ENCODE assay signal across 24 mouse cellular contexts in genomic region chr16:93877612-93878380, GRCm38 (mm10). TPM values are rescaled to one million over a fixed set of nuclear protein-coding genes. Genes with fewer than 3 reads are reported as not detected.
DNase-seq lines count a peak whose midpoint lies in the region; ATAC-seq and TF ChIP-seq lines count a peak whose summit lies in the region.
"Had no signal": no experiment of that assay in that cellular context is flagged by ENCODE, and none has a peak within 500 bp of the region (broad histone marks: within the 10 kb centered on the region; RNA-seq: fewer than 3 reads in every experiment).

No protein-coding gene starts in this region.

- no peak for TF ChIP-seq CTCF in ES-Bruce4 (IDR thresholded peaks at IDR 0.05; ENCODE audit: low read depth, low read length)

- ATAC-seq in heart, embryonic 11.5 days (replicated peaks; ENCODE audit: insufficient number of reproducible peaks, low FRiP score, low TSS enrichment) = no peak
- no peak for ATAC-seq in hindbrain, embryonic 13.5 days (ENCODE audit: low FRiP score)
- ATAC-seq: hindbrain, embryonic 16.5 days; inflammation-experienced regulatory T-cells, adult 6 months; intestine, postnatal 0 days; Patski had no signal

- no peaks in the 10 kb centered on the region for H3K4me1 ChIP-seq in heart, embryonic 11.5 days (ENCODE audit: control insufficient read depth, insufficient read depth, low read length)
- H3K4me1 ChIP-seq in ES-Bruce4 (ENCODE audit: control insufficient read depth, insufficient read depth, low read length) = no peaks in the 10 kb centered on the region
- H3K4me1 ChIP-seq in hindbrain, embryonic 13.5 days (replicated peaks) = no peaks in the 10 kb centered on the region
- H3K4me1 ChIP-seq: embryonic facial prominence, embryonic 15.5 days; forebrain, embryonic 12.5 days had no signal

- no peak overlapping the region for H3K4me3 ChIP-seq in heart, embryonic 11.5 days (ENCODE audit: low read depth, low read length)
- no peak overlapping the region for H3K4me3 ChIP-seq in ES-Bruce4 (ENCODE audit: low read depth, low read length)
- no peak overlapping the region for H3K4me3 ChIP-seq in hindbrain, embryonic 13.5 days
- H3K4me3 ChIP-seq: embryonic facial prominence, embryonic 15.5 days; erythroblast, embryonic 14.5 days; forebrain, embryonic 12.5 days; heart, embryonic 13.5 days had no signal

- H3K9ac ChIP-seq in heart, embryonic 11.5 days (ENCODE audit: low read depth, low read length) = no peak overlapping the region
- no peak overlapping the region for H3K9ac ChIP-seq in ES-Bruce4 (ENCODE audit: low read depth, poor library complexity, severe bottlenecking)
- H3K9ac ChIP-seq in hindbrain, embryonic 13.5 days = no peak overlapping the region
- H3K9ac ChIP-seq: embryonic facial prominence, embryonic 15.5 days; forebrain, embryonic 12.5 days; heart, embryonic 13.5 days had no signal

- H3K36me3 ChIP-seq in heart, embryonic 11.5 days (ENCODE audit: control insufficient read depth, insufficient read depth, low read length) = peaks cover 19% of the 10 kb centered on the region
- peaks cover 32% of the 10 kb centered on the region for H3K36me3 ChIP-seq in ES-Bruce4 (ENCODE audit: control insufficient read depth, insufficient read depth, low read length, poor library complexity, severe bottlenecking)
- H3K36me3 ChIP-seq in hindbrain, embryonic 13.5 days = peaks cover 43% of the 10 kb centered on the region

- 80% methylated on average over 6 of the region's 6 CpGs for WGBS in heart, embryonic 11.5 days (ENCODE audit: insufficient replicate concordance)
- WGBS in hindbrain, embryonic 13.5 days = 92% methylated on average over 6 of the region's 6 CpGs

- H3K27me3 ChIP-seq in heart, embryonic 11.5 days (ENCODE audit: control insufficient read depth, insufficient read depth, low read length) = no peaks in the 10 kb centered on the region
- no peaks in the 10 kb centered on the region for H3K27me3 ChIP-seq in ES-Bruce4 (ENCODE audit: control insufficient read depth, insufficient read depth, low read length, poor library complexity, severe bottlenecking)
- no peaks in the 10 kb centered on the region for H3K27me3 ChIP-seq in hindbrain, embryonic 13.5 days
- H3K27me3 ChIP-seq: CH12.LX; embryonic facial prominence, embryonic 15.5 days; forebrain, embryonic 12.5 days; heart, embryonic 13.5 days; Patski had no signal

- TF ChIP-seq EP300 in ES-Bruce4 (IDR thresholded peaks at IDR 0.05; ENCODE audit: insufficient read depth, low read depth, low read length) = no peak

- no peaks in the 10 kb centered on the region for H3K9me3 ChIP-seq in heart, embryonic 11.5 days (replicated peaks; ENCODE audit: control insufficient read depth, low read length)
- H3K9me3 ChIP-seq in ES-Bruce4 (replicated peaks; ENCODE audit: control insufficient read depth, insufficient read depth, low read length, poor library complexity, severe bottlenecking) = no peaks in the 10 kb centered on the region
- H3K9me3 ChIP-seq in hindbrain, embryonic 13.5 days = no peaks in the 10 kb centered on the region
- H3K9me3 ChIP-seq: embryonic facial prominence, embryonic 15.5 days; forebrain, embryonic 12.5 days; G1E; heart, embryonic 13.5 days had no signal

- H3K4me2 ChIP-seq in heart, embryonic 11.5 days = no peak overlapping the region
- H3K4me2 ChIP-seq in hindbrain, embryonic 13.5 days = no peak overlapping the region
- H3K4me2 ChIP-seq: embryonic facial prominence, embryonic 15.5 days; forebrain, embryonic 12.5 days; heart, embryonic 13.5 days had no signal

- H3K27ac ChIP-seq in heart, embryonic 11.5 days (ENCODE audit: low read depth, low read length) = no peak overlapping the region
- H3K27ac ChIP-seq in ES-Bruce4 (ENCODE audit: insufficient read depth, low read length) = peak overlapping the region; percentile 82
- H3K27ac ChIP-seq in hindbrain, embryonic 13.5 days = no peak overlapping the region
- H3K27ac ChIP-seq: embryonic facial prominence, embryonic 15.5 days; forebrain, embryonic 12.5 days; heart, embryonic 13.5 days had no signal

- DNase-seq in heart, adult 11 months = peak; percentile 68
- DNase-seq in MN1 (ENCODE audit: low spot score) = peak; percentile 11
- DNase-seq in cerebellum, adult 9-10 months = no peak
- DNase-seq: adrenal gland, adult 2 months; adrenal gland, postnatal 25 days; cerebellum, adult 2 months; cerebellum, postnatal 14 days; embryo, embryonic 11 days; gastrocnemius, postnatal 10 days; heart, postnatal 36 days; kidney, adult 9 months had no signal

- TF ChIP-seq POLR2A in ES-Bruce4 (IDR thresholded peaks at IDR 0.05; ENCODE audit: insufficient read depth, low read length) = no peak

RNA-seq across cellular contexts. Expression of gene Chaf1b, which starts 5.9 kb away (rescaled TPM):
- 62.3 and 66.9 TPM in 2 replicates for polyA plus RNA-seq in heart, embryonic 11.5 days (2014; fragmentation: Nextera tagmentation; extraction: Ambion mirVana)
- polyA plus RNA-seq in ES-Bruce4 (2011; ENCODE audit: insufficient read depth, insufficient read length, low read depth, missing spikeins) = 63.0 and 63.8 TPM in 2 replicates
- 21.4 and 26.5 TPM in 2 replicates for polyA plus RNA-seq in hindbrain, embryonic 13.5 days (2015; fragmentation: Nextera tagmentation; extraction: Ambion mirVana)

RNA-seq across cellular contexts. Expression of gene Morc3, which starts 45.9 kb away (rescaled TPM):
- polyA plus RNA-seq in heart, embryonic 11.5 days (2014; fragmentation: Nextera tagmentation; extraction: Ambion mirVana) = 22.8 and 25.3 TPM in 2 replicates
- 152 TPM in 2 replicates for polyA plus RNA-seq in ES-Bruce4 (2011; ENCODE audit: insufficient read depth, insufficient read length, low read depth, missing spikeins)
- polyA plus RNA-seq in hindbrain, embryonic 13.5 days (2015; fragmentation: Nextera tagmentation; extraction: Ambion mirVana) = 34.2 and 42.4 TPM in 2 replicates
